Comparison of ENCODE assay signal across 8 mouse cellular contexts in the genomic region with DNA sequence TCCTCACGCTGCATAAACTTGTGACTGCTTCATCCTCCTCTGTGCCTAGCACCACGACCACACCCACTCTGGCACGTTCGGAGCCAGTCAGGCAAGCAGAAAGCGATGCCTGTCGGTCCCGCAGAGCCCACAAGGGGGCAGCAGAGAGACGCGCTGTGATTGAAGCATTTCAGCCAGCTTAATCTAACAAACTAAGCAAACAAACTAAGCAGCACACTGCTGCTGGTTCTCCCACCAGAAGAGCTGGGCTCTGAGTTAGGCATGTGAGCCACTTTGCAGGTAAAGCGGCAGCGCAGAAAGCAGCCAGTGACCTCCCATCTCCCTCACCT. TPM values are rescaled to one million over a fixed set of nuclear protein-coding genes. Genes with fewer than 3 reads are reported as not detected.
DNase-seq lines count a peak whose midpoint lies in the region; ATAC-seq lines count a peak whose summit lies in the region.

No protein-coding gene starts in this region.

- DNase-seq in CD4-positive helper T cell, adult 2 months (ENCODE audit: low read depth, low spot score), result peak; percentile 88
- DNase-seq in brain, embryonic 18.5 days (ENCODE audit: low read depth, low spot score), result peak; percentile 75
- peak; percentile 39 for DNase-seq in fat pad, adult 2 months (ENCODE audit: extremely low read depth, low read depth, low spot score)
- DNase-seq in liver, result peak; percentile 89
- peak; percentile 87 to 97 for DNase-seq in spleen, postnatal 4 days (ENCODE audit: low spot score in 2 of 2)

- H3K9ac ChIP-seq in heart, embryonic 12.5 days, result peak overlapping the region; percentile 30; the same call in 1 of the 2 replicates
- H3K9ac ChIP-seq in kidney, embryonic 16.5 days (replicated peaks; ENCODE audit: low read length), result no peak overlapping the region

- H3K27ac ChIP-seq in heart, embryonic 12.5 days (ENCODE audit: poor library complexity, severe bottlenecking), result no peak overlapping the region
- no peak overlapping the region for H3K27ac ChIP-seq in kidney, embryonic 16.5 days (ENCODE audit: low read length)

- peaks cover 3% of the 10 kb centered on the region; the same call in 1 of the 2 replicates for H3K9me3 ChIP-seq in heart, embryonic 12.5 days (replicated peaks)
- no peaks in the 10 kb centered on the region for H3K9me3 ChIP-seq in kidney, embryonic 16.5 days (ENCODE audit: low read length)

- peaks cover 3% of the 10 kb centered on the region for H3K4me1 ChIP-seq in heart, embryonic 12.5 days (replicated peaks)
- peaks cover 8% of the 10 kb centered on the region; the same call in 1 of the 2 replicates for H3K4me1 ChIP-seq in kidney, embryonic 16.5 days (ENCODE audit: insufficient read depth, low read length)

- no peak for ATAC-seq in heart, embryonic 12.5 days (ENCODE audit: insufficient number of reproducible peaks, low FRiP score)
- peak; percentile 75; the same call in 1 of the 2 replicates for ATAC-seq in kidney, embryonic 16.5 days (ENCODE audit: low FRiP score, low TSS enrichment)
- ATAC-seq in monocyte, adult 5-6 weeks (replicated peaks; ENCODE audit: insufficient number of reproducible peaks, low FRiP score, low TSS enrichment, poor library complexity, severe bottlenecking), result peak; percentile 96

- peaks cover 22% of the 10 kb centered on the region for H3K27me3 ChIP-seq in heart, embryonic 12.5 days (replicated peaks)
- H3K27me3 ChIP-seq in kidney, embryonic 16.5 days (ENCODE audit: insufficient read depth, low read length), result no peaks in the 10 kb centered on the region

- 2% methylated on average over 11 of the region's 11 CpGs for WGBS in heart, embryonic 12.5 days
- 4% methylated on average over 11 of the region's 11 CpGs for WGBS in kidney, embryonic 16.5 days

- peak overlapping the region; percentile 59 for H3K4me2 ChIP-seq in heart, embryonic 12.5 days
- peak overlapping the region; percentile 50 for H3K4me2 ChIP-seq in kidney, embryonic 16.5 days (replicated peaks; ENCODE audit: low read depth, low read length)

- no peaks in the 10 kb centered on the region for H3K36me3 ChIP-seq in heart, embryonic 12.5 days
- H3K36me3 ChIP-seq in kidney, embryonic 16.5 days (ENCODE audit: insufficient read depth, low read length), result no peaks in the 10 kb centered on the region

- 0 out of 2 replicates have a peak overlapping the region, but pooled peaks have one; percentile 17 for H3K4me3 ChIP-seq in heart, embryonic 12.5 days
- peak overlapping the region; percentile 18 for H3K4me3 ChIP-seq in kidney, embryonic 16.5 days (ENCODE audit: low read length)

RNA-seq across cellular contexts. Expression of a gene that starts 8.3 kb away (rescaled TPM):
- 3.6 and 3.8 TPM in 2 replicates for polyA plus RNA-seq in heart, embryonic 12.5 days (2016; fragmentation: Nextera tagmentation; extraction: Ambion mirVana)
- 3.0 and 3.6 TPM in 2 replicates for polyA plus RNA-seq in kidney, embryonic 16.5 days (2015; fragmentation: Nextera tagmentation; extraction: Ambion mirVana)
- 9.8 to 13.1 TPM (median 11.9 TPM) in 3 replicates for total RNA-seq in monocyte, adult 5-6 weeks (2017)

RNA-seq across cellular contexts. Expression of a gene that starts 44.4 kb away (rescaled TPM):
- not detected in 2 replicates for polyA plus RNA-seq in heart, embryonic 12.5 days (2016; fragmentation: Nextera tagmentation; extraction: Ambion mirVana)
- 0.35 and 0.55 TPM in 2 replicates for polyA plus RNA-seq in kidney, embryonic 16.5 days (2015; fragmentation: Nextera tagmentation; extraction: Ambion mirVana)
- total RNA-seq in monocyte, adult 5-6 weeks (2017), result not detected in 3 replicates

RNA-seq across cellular contexts. Expression of a gene that starts 44.8 kb away (rescaled TPM):
- polyA plus RNA-seq in heart, embryonic 12.5 days (2016; fragmentation: Nextera tagmentation; extraction: Ambion mirVana), result not detected in 2 replicates
- polyA plus RNA-seq in kidney, embryonic 16.5 days (2015; fragmentation: Nextera tagmentation; extraction: Ambion mirVana), result 9.8 and 11.0 TPM in 2 replicates
- not detected in 3 replicates for total RNA-seq in monocyte, adult 5-6 weeks (2017)

RNA-seq across cellular contexts. Expression of a gene that starts 48.3 kb away (rescaled TPM):
- polyA plus RNA-seq in heart, embryonic 12.5 days (2016; fragmentation: Nextera tagmentation; extraction: Ambion mirVana), result not detected in 2 replicates
- not detected in 2 replicates for polyA plus RNA-seq in kidney, embryonic 16.5 days (2015; fragmentation: Nextera tagmentation; extraction: Ambion mirVana)
- total RNA-seq in monocyte, adult 5-6 weeks (2017), result not detected in 3 replicates

RNA-seq across cellular contexts. Expression of a gene that starts 50.6 kb away (rescaled TPM):
- polyA plus RNA-seq in heart, embryonic 12.5 days (2016; fragmentation: Nextera tagmentation; extraction: Ambion mirVana), result 5.4 and 5.5 TPM in 2 replicates
- polyA plus RNA-seq in kidney, embryonic 16.5 days (2015; fragmentation: Nextera tagmentation; extraction: Ambion mirVana), result 8.8 and 8.9 TPM in 2 replicates
- 16.7 to 26.4 TPM (median 19.0 TPM) in 3 replicates for total RNA-seq in monocyte, adult 5-6 weeks (2017)

Comparison
In these comparisons a context has a peak if more than half of its experiments do, and no peak if none do; other contexts are left out.
1. DNase-seq: peak in every context shown above with its lines; median percentile 92 in spleen, postnatal 4 days; 89 in liver; 88 in CD4-positive helper T cell, adult 2 months; 75 in brain, embryonic 18.5 days; 39 in fat pad, adult 2 months.
2. RNA of a gene that starts 44.8 kb away (polyA plus RNA-seq): 9.8 to 11.0 TPM in kidney, embryonic 16.5 days; not detected in heart, embryonic 12.5 days; every median in the first group is over 10 times any median in the second.